10 mouse cellular contexts compared by ENCODE assay signal in genomic region chr4:138039275-138039651, GRCm38 (mm10). TPM values are rescaled to one million over a fixed set of nuclear protein-coding genes. Genes with fewer than 3 reads are reported as not detected.
DNase-seq lines count a peak whose midpoint lies in the region; ATAC-seq lines count a peak whose summit lies in the region.
"Had no signal": no experiment of that assay in that cellular context is flagged by ENCODE, and none has a peak within 500 bp of the region (broad histone marks: within the 10 kb centered on the region; RNA-seq: fewer than 3 reads in every experiment).

No protein-coding gene starts in this region.

- DNase-seq in lung, postnatal 25 days (ENCODE audit: low spot score) = no peak
- peak; percentile 57 for DNase-seq in cerebellum, adult 8-10 months
- DNase-seq in midbrain, embryonic 14.5 days = no peak
- no peak for DNase-seq in testis, postnatal 10 days (ENCODE audit: low spot score)
- DNase-seq: lung, postnatal 14 days had no signal

- H3K27ac ChIP-seq in hindbrain, embryonic 15.5 days (replicated peaks) = peak overlapping the region; percentile 57; the same call in 1 of the 2 replicates
- no peak overlapping the region for H3K27ac ChIP-seq in hindbrain, embryonic 12.5 days
- H3K27ac ChIP-seq in lung, embryonic 15.5 days = peak overlapping the region; percentile 55; the same call in 1 of the 2 replicates
- H3K27ac ChIP-seq in midbrain, embryonic 14.5 days (replicated peaks; ENCODE audit: low read depth, low read length) = 0 out of 2 replicates have a peak overlapping the region, but pooled peaks have one; percentile 13

- H3K9me3 ChIP-seq in hindbrain, embryonic 15.5 days = no peaks in the 10 kb centered on the region
- no peaks in the 10 kb centered on the region for H3K9me3 ChIP-seq in hindbrain, embryonic 12.5 days (replicated peaks)
- H3K9me3 ChIP-seq in lung, embryonic 15.5 days = no peaks in the 10 kb centered on the region
- H3K9me3 ChIP-seq in midbrain, embryonic 14.5 days (ENCODE audit: control insufficient read depth, low read length) = no peaks in the 10 kb centered on the region
- H3K9me3 ChIP-seq: embryonic facial prominence, embryonic 15.5 days; stomach, embryonic 15.5 days had no signal

- peaks cover 54% of the 10 kb centered on the region for H3K4me1 ChIP-seq in hindbrain, embryonic 15.5 days (replicated peaks)
- peaks cover 26% of the 10 kb centered on the region for H3K4me1 ChIP-seq in hindbrain, embryonic 12.5 days
- peaks cover 8% of the 10 kb centered on the region for H3K4me1 ChIP-seq in lung, embryonic 15.5 days
- H3K4me1 ChIP-seq in midbrain, embryonic 14.5 days (ENCODE audit: control insufficient read depth, insufficient read depth, low read length) = peaks cover 14% of the 10 kb centered on the region

- no peak overlapping the region for H3K4me3 ChIP-seq in hindbrain, embryonic 15.5 days
- no peak overlapping the region for H3K4me3 ChIP-seq in hindbrain, embryonic 12.5 days
- no peak overlapping the region for H3K4me3 ChIP-seq in lung, embryonic 15.5 days
- H3K4me3 ChIP-seq in midbrain, embryonic 14.5 days (replicated peaks; ENCODE audit: low read depth, low read length) = no peak overlapping the region
- H3K4me3 ChIP-seq: embryonic facial prominence, embryonic 15.5 days; stomach, embryonic 15.5 days had no signal

- H3K9ac ChIP-seq in hindbrain, embryonic 15.5 days = no peak overlapping the region
- H3K9ac ChIP-seq in hindbrain, embryonic 12.5 days = no peak overlapping the region
- H3K9ac ChIP-seq in lung, embryonic 15.5 days = no peak overlapping the region
- no peak overlapping the region for H3K9ac ChIP-seq in midbrain, embryonic 14.5 days (replicated peaks; ENCODE audit: low read length)
- H3K9ac ChIP-seq: embryonic facial prominence, embryonic 15.5 days; stomach, embryonic 15.5 days had no signal

- no peaks in the 10 kb centered on the region for H3K27me3 ChIP-seq in hindbrain, embryonic 15.5 days
- no peaks in the 10 kb centered on the region for H3K27me3 ChIP-seq in hindbrain, embryonic 12.5 days
- H3K27me3 ChIP-seq in lung, embryonic 15.5 days = no peaks in the 10 kb centered on the region
- H3K27me3 ChIP-seq in midbrain, embryonic 14.5 days (ENCODE audit: control insufficient read depth, insufficient read depth, low read length) = no peaks in the 10 kb centered on the region
- H3K27me3 ChIP-seq: embryonic facial prominence, embryonic 15.5 days; stomach, embryonic 15.5 days had no signal

- 66% methylated on average over 9 of the region's 9 CpGs for WGBS in hindbrain, embryonic 15.5 days
- WGBS in hindbrain, embryonic 12.5 days = 87% methylated on average over 9 of the region's 9 CpGs
- 75% methylated on average over 9 of the region's 9 CpGs for WGBS in lung, embryonic 15.5 days
- 86% methylated on average over 9 of the region's 9 CpGs for WGBS in midbrain, embryonic 14.5 days

- no peaks in the 10 kb centered on the region for H3K36me3 ChIP-seq in hindbrain, embryonic 15.5 days
- H3K36me3 ChIP-seq in hindbrain, embryonic 12.5 days = peaks cover 12% of the 10 kb centered on the region
- 0 out of 2 replicates have a peak, but pooled peaks cover 5% of the 10 kb centered on the region for H3K36me3 ChIP-seq in lung, embryonic 15.5 days
- no peaks in the 10 kb centered on the region for H3K36me3 ChIP-seq in midbrain, embryonic 14.5 days (ENCODE audit: control insufficient read depth, insufficient read depth, low read length)
- H3K36me3 ChIP-seq: stomach, embryonic 15.5 days had no signal

- H3K4me2 ChIP-seq in hindbrain, embryonic 15.5 days = no peak overlapping the region
- H3K4me2 ChIP-seq in hindbrain, embryonic 12.5 days (replicated peaks) = no peak overlapping the region
- no peak overlapping the region for H3K4me2 ChIP-seq in lung, embryonic 15.5 days
- H3K4me2 ChIP-seq in midbrain, embryonic 14.5 days (ENCODE audit: low read length) = no peak overlapping the region
- H3K4me2 ChIP-seq: embryonic facial prominence, embryonic 15.5 days; stomach, embryonic 15.5 days had no signal

- peak; percentile 40; the same call in 1 of the 2 replicates for ATAC-seq in hindbrain, embryonic 15.5 days (ENCODE audit: low FRiP score, low read depth)
- ATAC-seq in hindbrain, embryonic 12.5 days (ENCODE audit: low FRiP score) = no peak
- ATAC-seq in lung, embryonic 15.5 days (ENCODE audit: borderline replicate concordance, extremely low read depth, low FRiP score, low TSS enrichment) = no peak; the same call in 1 of the 2 replicates
- ATAC-seq in midbrain, embryonic 14.5 days (ENCODE audit: low FRiP score, low TSS enrichment) = no peak

RNA-seq across cellular contexts. Expression of gene Eif4g3, which starts 46.4 kb away (rescaled TPM):
- polyA plus RNA-seq in hindbrain, embryonic 15.5 days (2015; fragmentation: Nextera tagmentation; extraction: Ambion mirVana) = 49.9 and 51.0 TPM in 2 replicates
- polyA plus RNA-seq in hindbrain, embryonic 12.5 days (2016; fragmentation: Nextera tagmentation; extraction: Ambion mirVana) = 61.6 and 61.7 TPM in 2 replicates
- polyA plus RNA-seq in lung, embryonic 15.5 days (2015; fragmentation: Nextera tagmentation; extraction: Ambion mirVana) = 26.6 and 29.6 TPM in 2 replicates
- polyA plus RNA-seq in midbrain, embryonic 14.5 days (2014; fragmentation: Nextera tagmentation; extraction: Ambion mirVana) = 48.4 and 63.0 TPM in 2 replicates
